Mouse (Mus musculus) E14TG2a.4 (cell line): ENCODE data around the gene Slc12a7.
A peak's percentile ranks its signal among the peaks of the same experiment; 100 is the strongest.

ENCODE experiments used
- H3K27me3 ChIP-seq: 2 replicates; pipeline ENCODE4 v1.6.1; 2014; ENCODE audit warnings: low read length, control low read depth; ENCODE audit not compliant: insufficient read depth
- H3K36me3 ChIP-seq: 2 replicates; pipeline ENCODE4 v1.6.1; 2014; ENCODE audit warnings: low read length, control low read depth; ENCODE audit not compliant: insufficient read depth
- H3K4me1 ChIP-seq: replicated peaks from 2 replicates; pipeline ENCODE4 v1.6.1; 2014; ENCODE audit warnings: low read depth, low read length, control low read depth
- H3K4me3 ChIP-seq: replicated peaks from 2 replicates; pipeline ENCODE4 v1.5.1; 2014; ENCODE audit warnings: mild to moderate bottlenecking, low read length
- H3K9me3 ChIP-seq: 2 replicates; pipeline ENCODE4 v1.6.1; 2014; ENCODE audit warnings: low read length, control low read depth
- CTCF ChIP-seq: conservative IDR thresholded peaks from 2 replicates; pipeline ENCODE4 v1.5.1; 2014; ENCODE audit warnings: low read length
- NANOG ChIP-seq: IDR thresholded peaks from 2 replicates; pipeline ENCODE4 v1.6.1; 2014; ENCODE audit warnings: borderline replicate concordance, low read length, mixed read lengths
- POU5F1 ChIP-seq: IDR thresholded peaks from 2 replicates; pipeline ENCODE4 v1.6.1; 2014; ENCODE audit warnings: low read length, borderline replicate concordance

Gene Slc12a7

DNA sequence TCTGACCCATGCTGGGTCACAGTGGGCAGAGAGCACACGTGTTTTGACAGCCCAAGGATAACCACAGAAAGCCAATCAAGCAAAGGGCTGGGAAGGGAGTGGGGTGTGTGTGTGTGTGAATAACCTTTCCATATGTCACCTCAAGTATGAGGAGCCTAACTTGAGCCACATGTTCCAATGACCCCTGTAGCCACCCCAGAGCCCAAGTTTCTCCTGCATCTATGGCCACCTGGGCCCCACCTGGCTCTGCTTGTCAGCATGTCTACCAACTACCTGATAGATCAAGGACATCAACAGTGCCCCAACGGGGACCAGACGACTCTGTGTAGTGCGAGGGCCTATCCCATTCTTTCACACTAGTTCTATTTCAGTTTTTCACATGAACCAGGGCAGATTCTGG, 106.8 kb downstream of the Slc12a7 start:
- H3K27me3 ChIP-seq, result peaks cover 31% of the 10 kb centered on the region
- H3K36me3 ChIP-seq, result no peaks in the 10 kb centered on the region
- H3K4me3 ChIP-seq, result no peak overlapping the region
- H3K4me1 ChIP-seq, result no peaks in the 10 kb centered on the region
- TF ChIP-seq NANOG, result no peak
- no peak for TF ChIP-seq CTCF
- TF ChIP-seq POU5F1, result no peak
- no peaks in the 10 kb centered on the region for H3K9me3 ChIP-seq

DNA sequence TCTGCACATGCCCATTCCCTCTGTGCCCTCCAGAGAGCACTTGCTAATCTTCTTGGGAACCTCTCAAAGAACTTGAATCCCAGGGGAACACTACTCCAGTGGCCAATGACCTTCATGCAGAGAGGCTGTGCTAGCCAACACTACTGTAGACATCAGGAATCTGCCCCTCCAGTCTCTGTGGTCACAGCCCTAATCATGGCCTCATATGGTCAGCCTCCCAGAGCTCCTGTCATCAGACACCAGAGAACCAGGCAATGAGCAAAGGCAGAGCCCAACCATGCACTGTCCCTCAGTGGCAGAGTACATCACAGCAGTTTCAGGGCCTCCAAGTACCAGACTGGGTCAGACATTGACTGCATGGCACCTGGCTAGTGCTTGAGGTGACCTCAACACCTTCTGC, 109.8 kb downstream of the Slc12a7 start:
- H3K9me3 ChIP-seq, result no peaks in the 10 kb centered on the region
- TF ChIP-seq NANOG (no peak), POU5F1 (no peak), CTCF (no peak)
- no peaks in the 10 kb centered on the region for H3K36me3 ChIP-seq
- H3K4me1 ChIP-seq, result peaks cover 4% of the 10 kb centered on the region; the same call in 1 of the 2 replicates
- peaks cover 51% of the 10 kb centered on the region for H3K27me3 ChIP-seq
- H3K4me3 ChIP-seq, result no peak overlapping the region

DNA sequence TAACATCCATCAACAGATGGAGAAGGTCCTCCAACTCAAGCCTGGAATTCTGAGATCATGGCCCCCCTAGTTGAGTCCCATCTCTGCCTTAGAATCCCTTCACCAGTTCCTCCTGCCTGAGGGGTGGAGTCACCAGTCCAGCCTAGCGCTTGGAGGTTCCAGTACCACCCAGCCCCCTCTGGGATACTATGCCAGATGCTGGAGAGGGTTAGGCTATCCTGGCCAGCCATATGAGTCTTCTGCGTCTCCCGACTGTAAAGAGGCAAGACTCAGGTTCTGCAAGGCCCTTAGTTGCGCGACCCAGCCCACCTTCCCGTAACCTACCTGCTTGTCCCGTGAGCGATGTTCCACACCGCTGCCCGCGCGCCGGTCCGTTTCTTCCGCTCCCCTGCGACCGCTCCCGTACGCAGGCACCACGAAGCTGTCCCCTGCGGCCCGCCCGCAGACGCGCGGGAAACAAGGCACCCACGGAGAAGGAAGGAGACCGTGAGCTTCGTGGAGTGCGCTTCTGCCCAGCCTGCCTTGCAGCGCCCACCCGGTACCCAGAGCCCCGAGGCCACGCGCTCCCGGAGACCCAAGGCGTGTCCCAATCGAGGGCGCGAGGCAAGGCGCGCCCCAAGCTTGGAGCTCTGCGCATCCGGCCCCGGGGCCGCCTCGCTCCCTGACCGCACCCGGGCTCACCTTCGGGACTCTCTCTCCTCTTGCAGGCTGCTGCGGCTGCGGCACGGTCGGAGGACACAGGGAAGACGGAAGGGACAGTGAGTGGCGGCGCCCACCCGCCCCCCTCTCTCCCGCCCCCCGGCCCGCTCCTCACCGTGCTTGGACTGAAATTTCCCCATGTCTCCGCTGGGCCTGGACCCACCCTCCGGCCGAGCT, 113.9 kb downstream of the Slc12a7 start:
- no peaks in the 10 kb centered on the region for H3K36me3 ChIP-seq
- H3K27me3 ChIP-seq, result peaks cover 74% of the 10 kb centered on the region
- peak overlapping the region; percentile 82 for H3K4me3 ChIP-seq
- H3K4me1 ChIP-seq, result peaks cover 4% of the 10 kb centered on the region; the same call in 1 of the 2 replicates
- H3K9me3 ChIP-seq, result no peaks in the 10 kb centered on the region
- TF ChIP-seq NANOG (no peak), CTCF (no peak), POU5F1 (no peak)

DNA sequence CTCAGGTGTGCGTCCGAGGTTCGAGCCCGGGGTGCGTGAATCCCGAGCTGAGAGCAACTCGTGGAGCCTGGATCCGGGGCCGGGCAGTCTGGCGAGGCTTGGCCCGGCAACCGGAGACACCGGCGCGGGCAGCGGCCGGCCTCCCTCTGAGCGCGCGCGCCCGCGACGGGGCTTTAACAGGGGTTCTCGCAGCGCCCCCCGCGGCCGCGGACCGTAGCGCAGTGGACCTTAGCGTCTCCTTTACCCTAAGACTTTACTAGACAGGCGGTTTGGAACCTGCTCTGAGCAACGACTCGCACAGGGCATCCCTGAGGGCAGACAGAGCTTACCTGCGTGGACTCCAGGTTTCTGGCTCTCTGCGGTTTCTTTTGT, 114.6 kb downstream of the Slc12a7 start, which contains the start of gene Nkd2:
Nkd2 (minus strand) TSS at position 167 of the 372 bp plus-strand sequence.
- no peaks in the 10 kb centered on the region for H3K9me3 ChIP-seq
- H3K4me3 ChIP-seq, result peak within 1 kb of the TSS; percentile 82
- no peak for TF ChIP-seq NANOG
- TF ChIP-seq POU5F1, result no peak
- peak; percentile 23; the same call in 1 of the 2 replicates for TF ChIP-seq CTCF
- no peaks in the 10 kb centered on the region for H3K36me3 ChIP-seq
- H3K27me3 ChIP-seq, result peaks cover 73% of the 10 kb centered on the region
- H3K4me1 ChIP-seq, result peaks cover 4% of the 10 kb centered on the region; the same call in 1 of the 2 replicates
